Mouse (Mus musculus) embryonic facial prominence, embryonic 11.5 days (tissue): ENCODE results near the gene Sesn1. TPM values are rescaled to one million over a fixed set of nuclear protein-coding genes. Genes with fewer than 3 reads are reported as not detected.

Source experiments
- ATAC-seq: fragments of 200-750 bp; cut with Nextera tagmentation; replicated peaks from 2 replicates; pipeline ENCODE4 v1.8.0; 2017; ENCODE audit warnings: low read depth; ENCODE audit not compliant: insufficient number of reproducible peaks, low FRiP score, low TSS enrichment
- DNase-seq: peaks from one replicate; pipeline ENCODE4 v3.0.0-alpha.2; 2015; ENCODE audit warnings: low spot score
- H3K27ac ChIP-seq: fragments of 300-500 bp; sonication (generic); replicated peaks from 2 replicates; pipeline ENCODE4 v1.5.1; 2014; ENCODE audit warnings: mild to moderate bottlenecking, low read depth, low read length, control low read depth
- H3K27me3 ChIP-seq: fragments of 300-500 bp; sonication (generic); 2 replicates; pipeline ENCODE4 v1.6.1; 2014; ENCODE audit warnings: mild to moderate bottlenecking, low read length, moderate library complexity, mixed read lengths; ENCODE audit not compliant: control insufficient read depth, insufficient read depth
- H3K36me3 ChIP-seq: fragments of 300-500 bp; sonication (generic); replicated peaks from 2 replicates; pipeline ENCODE4 v1.6.1; 2014; ENCODE audit warnings: low read depth, mild to moderate bottlenecking, low read length, moderate library complexity, mixed read lengths; ENCODE audit not compliant: control insufficient read depth, insufficient read depth
- H3K4me1 ChIP-seq: fragments of 300-500 bp; sonication (generic); 2 replicates; pipeline ENCODE4 v1.6.1; 2014; ENCODE audit warnings: low read length, mixed read lengths; ENCODE audit not compliant: control insufficient read depth, insufficient read depth
- H3K4me2 ChIP-seq: fragments of 300-500 bp; sonication (generic); 2 replicates; pipeline ENCODE4 v1.6.1; 2014; ENCODE audit warnings: low read depth, mild to moderate bottlenecking, control low read depth, low read length, moderate library complexity
- H3K4me3 ChIP-seq: fragments of 300-500 bp; sonication (generic); 2 replicates; pipeline ENCODE4 v1.5.1; 2014; ENCODE audit warnings: low read depth, low read length, control low read depth
- H3K9ac ChIP-seq: fragments of 300-500 bp; sonication (generic); replicated peaks from 2 replicates; pipeline ENCODE4 v1.6.1; 2014; ENCODE audit warnings: mild to moderate bottlenecking, control low read depth, low read length
- H3K9me3 ChIP-seq: fragments of 300-500 bp; sonication (generic); replicated peaks from 2 replicates; pipeline ENCODE4 v1.6.1; 2016; ENCODE audit warnings: mild to moderate bottlenecking, low read length, inconsistent platforms, mixed read lengths; ENCODE audit not compliant: control insufficient read depth
- WGBS: fragments of 180-500 bp; shearing (Covaris S2); extraction: QIAGEN DNeasy Blood & Tissue Kit; methylation state at CpG from one replicate; pipeline ENCODE4 v1.1.7; 2014; 5-methylcytosine and 5-hydroxymethylcytosine counted together
- polyA plus RNA-seq: library from polyadenylated mRNA; unstranded; fragments of >200 nt; fragmentation: Nextera tagmentation; extraction: Ambion mirVana; gene quantifications from 2 replicates; pipeline ENCODE4 v1.2.1, GENCODE M21; 2014

Gene Sesn1
- polyA plus RNA-seq, 1 experiment from 2014 or later: 35.5 TPM

DNA sequence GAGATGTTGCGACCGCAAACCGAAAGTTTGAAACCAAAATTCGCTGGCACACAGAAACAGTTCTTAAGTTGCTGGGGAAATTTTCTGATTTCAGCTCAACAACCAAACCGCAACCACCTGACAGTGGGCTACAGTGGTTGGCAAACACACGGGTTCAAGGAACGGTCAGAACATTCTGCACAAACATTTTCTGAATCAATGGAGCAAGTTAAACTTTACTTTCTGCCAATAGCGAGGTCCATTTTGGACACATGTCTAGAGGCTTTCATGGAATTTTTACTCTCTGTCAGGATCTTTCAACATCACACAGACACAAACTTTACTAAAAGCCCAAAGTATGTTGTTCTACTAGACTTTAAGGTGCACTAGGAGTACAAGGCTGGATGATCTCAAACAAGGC is 6.3 kb upstream of the Sesn1 start:
- ATAC-seq (no peak), DNase-seq (no peak)
- 96% methylated on average over 8 of the region's 8 CpGs for WGBS
- H3K4me1 ChIP-seq: no peaks in the 10 kb centered on the region
- no peak overlapping the region for H3K9ac ChIP-seq
- H3K27ac ChIP-seq: no peak overlapping the region
- no peaks in the 10 kb centered on the region for H3K9me3 ChIP-seq
- no peak overlapping the region for H3K4me2 ChIP-seq
- H3K36me3 ChIP-seq: peaks cover 12% of the 10 kb centered on the region
- no peaks in the 10 kb centered on the region for H3K27me3 ChIP-seq
- no peak overlapping the region for H3K4me3 ChIP-seq

GRCm38 (mm10) chr10:41804711-41805110 is 5.0 kb upstream of the Sesn1 start:
- peaks cover 7% of the 10 kb centered on the region for H3K36me3 ChIP-seq
- WGBS: 90% methylated on average over 3 of the region's 3 CpGs
- H3K27ac ChIP-seq: no peak overlapping the region
- no peak for ATAC-seq
- H3K9me3 ChIP-seq: no peaks in the 10 kb centered on the region
- no peaks in the 10 kb centered on the region for H3K4me1 ChIP-seq
- no peaks in the 10 kb centered on the region for H3K27me3 ChIP-seq
- H3K4me3 ChIP-seq: no peak overlapping the region
- no peak overlapping the region for H3K4me2 ChIP-seq
- no peak for DNase-seq
- no peak overlapping the region for H3K9ac ChIP-seq

- 74% methylated on average over 2 of the region's 2 CpGs for WGBS
- Histone ChIP-seq H3K4me1 (no peaks in the 10 kb centered on the region), H3K36me3 (peaks cover 4% of the 10 kb centered on the region), H3K27me3 (no peaks in the 10 kb centered on the region), H3K9ac (no peak overlapping the region), H3K27ac (no peak overlapping the region), H3K4me2 (no peak overlapping the region), H3K9me3 (no peaks in the 10 kb centered on the region), H3K4me3 (no peak overlapping the region)
- no peak for ATAC-seq
- no peak for DNase-seq
Observed at GRCm38 (mm10) chr10:41805729-41806355, 3.9 kb upstream of the Sesn1 start.

DNA sequence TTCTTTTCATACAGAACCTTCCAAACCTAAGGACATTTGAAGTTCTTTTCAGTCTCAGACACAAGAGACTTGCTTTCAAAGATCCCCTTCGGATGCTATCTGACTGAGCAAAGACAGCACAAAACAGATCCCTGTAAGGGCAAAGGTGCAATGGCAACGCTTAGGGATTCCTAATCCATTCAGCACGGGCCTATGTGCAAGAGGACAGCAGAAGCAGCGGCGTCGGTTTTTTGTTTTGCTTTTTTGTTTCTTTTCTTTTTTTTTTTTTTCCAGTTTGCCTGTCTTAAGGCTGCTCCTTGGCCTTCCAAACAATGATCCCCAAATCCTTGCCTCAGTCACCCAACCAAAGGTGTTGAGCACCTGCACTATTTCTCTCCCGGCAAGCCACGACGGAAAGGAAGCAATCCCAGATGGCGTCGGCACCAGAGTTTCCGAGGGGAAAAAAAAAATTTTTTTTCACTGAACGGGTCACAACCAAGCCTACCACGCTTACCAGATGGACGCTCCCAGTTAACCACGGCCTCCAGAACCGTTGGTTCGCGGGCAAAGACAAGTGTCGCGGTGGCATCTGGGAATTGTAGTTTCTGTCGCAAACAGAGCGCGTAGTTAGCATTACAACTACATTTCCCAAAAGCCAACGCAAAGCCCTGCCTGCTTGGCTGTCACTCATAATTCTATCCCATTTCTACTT is 510 bp upstream of the Sesn1 start:
- H3K4me2 ChIP-seq: peak overlapping the region; percentile 80
- no peaks in the 10 kb centered on the region for H3K36me3 ChIP-seq
- peak overlapping the region; percentile 70 for H3K9ac ChIP-seq
- no peaks in the 10 kb centered on the region for H3K4me1 ChIP-seq
- 5% methylated on average over 25 of the region's 25 CpGs for WGBS
- no peaks in the 10 kb centered on the region for H3K9me3 ChIP-seq
- H3K27me3 ChIP-seq: no peaks in the 10 kb centered on the region
- H3K27ac ChIP-seq: no peak overlapping the region
- ATAC-seq: peak; percentile 78
- DNase-seq: peak; percentile 95
- H3K4me3 ChIP-seq: peak overlapping the region; percentile 60

DNA sequence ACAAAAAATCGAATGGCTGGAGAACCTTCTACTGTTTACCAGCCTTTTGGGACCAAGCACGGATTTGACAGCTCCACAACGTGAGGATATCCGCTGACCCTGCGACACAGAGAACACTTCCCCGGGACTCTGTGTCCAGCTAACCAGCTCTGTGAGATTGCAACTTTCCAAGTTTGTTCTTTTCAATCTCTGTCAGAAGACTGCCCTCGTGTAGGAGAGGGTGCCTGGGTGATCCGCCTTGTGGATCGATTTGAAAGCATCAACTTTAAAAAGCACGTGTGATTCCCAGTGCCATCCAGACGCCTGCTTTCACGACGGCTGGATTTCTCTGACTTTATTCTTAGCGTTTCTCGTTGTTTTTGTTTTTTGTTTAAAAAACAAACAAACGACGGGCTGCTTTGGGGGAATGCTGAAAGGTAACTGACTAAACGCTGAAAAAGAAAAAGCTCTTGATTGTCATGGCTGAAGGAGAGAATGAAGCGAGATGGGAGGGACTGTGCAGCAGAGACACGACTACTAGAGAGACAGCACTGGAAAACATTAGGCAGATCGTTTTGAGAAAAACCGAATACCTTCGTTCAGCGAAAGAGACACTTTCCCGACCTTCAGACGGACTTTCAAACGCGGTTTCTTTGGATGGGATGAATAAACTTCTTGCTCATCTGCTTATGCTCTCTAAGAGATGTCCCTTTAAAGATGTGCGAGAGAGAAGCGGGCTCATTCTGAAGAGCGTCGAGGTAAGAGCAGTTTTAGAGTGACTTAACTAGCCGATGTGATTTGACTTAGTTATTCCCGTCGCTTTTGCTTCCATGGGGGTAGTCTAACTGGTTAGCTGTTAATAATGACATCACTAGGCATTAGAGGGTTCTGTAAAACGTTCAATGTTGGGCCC is 1.1 kb downstream of the Sesn1 start:
- no peaks in the 10 kb centered on the region for H3K9me3 ChIP-seq
- H3K27ac ChIP-seq: peak overlapping the region; percentile 86
- no peaks in the 10 kb centered on the region for H3K36me3 ChIP-seq
- DNase-seq (peak; percentile 15), ATAC-seq (no peak)
- no peaks in the 10 kb centered on the region for H3K4me1 ChIP-seq
- H3K4me2 ChIP-seq: peak overlapping the region; percentile 80
- no peaks in the 10 kb centered on the region for H3K27me3 ChIP-seq
- H3K4me3 ChIP-seq: peak overlapping the region; percentile 60
- WGBS: under 1% methylated on average over 36 of the region's 36 CpGs
- peak overlapping the region; percentile 70 for H3K9ac ChIP-seq

- 82% methylated on average over 6 of the region's 6 CpGs for WGBS
- Histone ChIP-seq H3K36me3 (no peaks in the 10 kb centered on the region), H3K27me3 (no peaks in the 10 kb centered on the region), H3K9me3 (no peaks in the 10 kb centered on the region), H3K4me2 (peak overlapping the region; percentile 24; the same call in 1 of the 2 replicates), H3K4me1 (no peaks in the 10 kb centered on the region), H3K27ac (no peak overlapping the region), H3K9ac (peak overlapping the region; percentile 3; the same call in 1 of the 2 replicates), H3K4me3 (no peak overlapping the region; the same call in 1 of the 2 replicates)
- ATAC-seq (no peak), DNase-seq (no peak)
Observed at GRCm38 (mm10) chr10:41812566-41812965, 2.8 kb downstream of the Sesn1 start.

DNA sequence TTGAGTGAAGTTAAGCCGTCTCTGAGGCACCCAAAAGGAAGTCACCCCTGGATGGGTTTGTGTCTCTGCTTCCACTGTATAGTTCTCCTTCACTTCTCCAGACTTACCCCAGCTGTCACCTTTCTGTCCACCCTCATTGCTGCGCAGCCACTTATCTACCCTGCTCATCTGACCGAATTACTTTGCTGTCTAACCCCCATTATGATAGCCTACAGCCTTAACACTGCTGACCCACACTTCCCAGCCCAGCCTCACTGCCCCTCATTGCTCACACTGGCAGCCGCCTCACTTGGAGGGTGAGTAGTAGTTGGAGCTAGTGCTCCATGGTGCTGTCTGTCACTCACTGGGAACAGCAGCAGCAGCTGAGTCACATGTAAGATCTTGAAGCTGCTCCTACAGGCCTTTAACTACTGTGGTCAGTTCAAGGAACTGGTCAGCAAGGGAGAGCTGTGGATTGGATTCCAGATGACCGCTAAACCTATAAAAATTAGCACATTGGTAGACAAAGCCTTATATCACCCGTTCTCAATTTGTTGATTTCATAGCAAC is 4.6 kb downstream of the Sesn1 start:
- Histone ChIP-seq H3K4me3 (no peak overlapping the region), H3K9ac (no peak overlapping the region), H3K9me3 (no peaks in the 10 kb centered on the region), H3K4me2 (no peak overlapping the region), H3K27ac (no peak overlapping the region), H3K36me3 (no peaks in the 10 kb centered on the region), H3K27me3 (no peaks in the 10 kb centered on the region), H3K4me1 (no peaks in the 10 kb centered on the region)
- 87% methylated on average over 6 of the region's 6 CpGs for WGBS
- ATAC-seq (no peak), DNase-seq (no peak)
